Mouse (Mus musculus) forebrain, postnatal 0 days (tissue): ENCODE results near the gene Ndufb2. TPM values are rescaled to one million over a fixed set of nuclear protein-coding genes. Genes with fewer than 3 reads are reported as not detected.

Experiments
- ATAC-seq: fragments of 200-750 bp; cut with Nextera tagmentation; 2 replicates; pipeline ENCODE4 v1.8.0; 2017; ENCODE audit warnings: mild to moderate bottlenecking, moderate library complexity
- DNase-seq: peaks from one replicate; pipeline ENCODE4 v3.0.0-alpha.2; 2015
- H3K27ac ChIP-seq: fragments of 300-500 bp; sonication (generic); 2 replicates; pipeline ENCODE4 v1.5.1; 2014; ENCODE audit warnings: low read depth, mild to moderate bottlenecking, antibody characterized with exemption, low read length, moderate library complexity, mixed read lengths
- H3K27me3 ChIP-seq: fragments of 300-500 bp; sonication (generic); 2 replicates; pipeline ENCODE4 v1.6.1; 2014; ENCODE audit warnings: mild to moderate bottlenecking, low read length, mixed read lengths; ENCODE audit not compliant: insufficient read depth
- H3K36me3 ChIP-seq: fragments of 300-500 bp; sonication (generic); 2 replicates; pipeline ENCODE4 v1.6.1; 2014; ENCODE audit warnings: mild to moderate bottlenecking, moderate library complexity; ENCODE audit not compliant: insufficient read depth
- H3K4me1 ChIP-seq: fragments of 300-500 bp; sonication (generic); 2 replicates; pipeline ENCODE4 v1.6.1; 2014; ENCODE audit warnings: antibody characterized with exemption; ENCODE audit not compliant: insufficient read depth
- H3K4me2 ChIP-seq: fragments of 300-500 bp; sonication (generic); 2 replicates; pipeline ENCODE4 v1.6.1; 2014; ENCODE audit warnings: low read depth, mild to moderate bottlenecking, moderate library complexity
- H3K4me3 ChIP-seq: fragments of 300-500 bp; sonication (generic); 2 replicates; pipeline ENCODE4 v1.5.1; 2014; ENCODE audit warnings: low read depth, low read length, mixed read lengths
- H3K9ac ChIP-seq: fragments of 300-500 bp; sonication (generic); 2 replicates; pipeline ENCODE4 v1.6.1; 2014; ENCODE audit warnings: mild to moderate bottlenecking
- H3K9me3 ChIP-seq: fragments of 300-500 bp; sonication (generic); 2 replicates; pipeline ENCODE4 v1.6.1; 2016; ENCODE audit warnings: low read length
- CTCF ChIP-seq: sonication (generic); IDR thresholded peaks from 2 replicates; pipeline ENCODE4 v1.5.1; 2016; ENCODE audit warnings: antibody characterized with exemption, control low read depth, low read depth
- WGBS: fragments of 180-500 bp; shearing (Covaris S2); extraction: QIAGEN DNeasy Blood & Tissue Kit; methylation state at CpG from one replicate; pipeline ENCODE4 v1.1.7; 2014; 5-methylcytosine and 5-hydroxymethylcytosine counted together
- polyA plus RNA-seq: library from polyadenylated mRNA; unstranded; fragments of >200 nt; fragmentation: Nextera tagmentation; extraction: Ambion mirVana; gene quantifications from 2 replicates; pipeline ENCODE4 v1.2.1, GENCODE M21; 2015
- total RNA-seq: library from RNA; depleted of rRNA; stranded (reverse); fragments of >200 nt; gene quantifications from 2 replicates; pipeline ENCODE4 v1.2.3, GENCODE M21; 2014; rRNA removed

Gene Ndufb2
- 220 and 285 TPM in 2 replicates for total RNA-seq
- polyA plus RNA-seq, result 500 and 654 TPM in 2 replicates

GRCm38 (mm10) chr6:39592401-39593214 is at the start of gene Ndufb2:
Gene Ndufb2, plus strand, starts transcription at chr6:39592574.
- Histone ChIP-seq H3K9ac (peak within 1 kb of the TSS; percentile 90), H3K27me3 (no peaks in the 10 kb centered on the region), H3K4me1 (peaks cover 9% of the 10 kb centered on the region; the same call in 1 of the 2 replicates), H3K9me3 (no peaks in the 10 kb centered on the region), H3K4me2 (peak within 1 kb of the TSS; percentile 66), H3K36me3 (peaks cover 32% of the 10 kb centered on the region), H3K27ac (peak within 1 kb of the TSS; percentile 92), H3K4me3 (peak within 1 kb of the TSS; percentile 90)
- WGBS, result 2% methylated on average over 49 of the region's 56 CpGs
- ATAC-seq, result peak; percentile 99
- no peak for TF ChIP-seq CTCF
- peak; percentile 97 for DNase-seq

DNA sequence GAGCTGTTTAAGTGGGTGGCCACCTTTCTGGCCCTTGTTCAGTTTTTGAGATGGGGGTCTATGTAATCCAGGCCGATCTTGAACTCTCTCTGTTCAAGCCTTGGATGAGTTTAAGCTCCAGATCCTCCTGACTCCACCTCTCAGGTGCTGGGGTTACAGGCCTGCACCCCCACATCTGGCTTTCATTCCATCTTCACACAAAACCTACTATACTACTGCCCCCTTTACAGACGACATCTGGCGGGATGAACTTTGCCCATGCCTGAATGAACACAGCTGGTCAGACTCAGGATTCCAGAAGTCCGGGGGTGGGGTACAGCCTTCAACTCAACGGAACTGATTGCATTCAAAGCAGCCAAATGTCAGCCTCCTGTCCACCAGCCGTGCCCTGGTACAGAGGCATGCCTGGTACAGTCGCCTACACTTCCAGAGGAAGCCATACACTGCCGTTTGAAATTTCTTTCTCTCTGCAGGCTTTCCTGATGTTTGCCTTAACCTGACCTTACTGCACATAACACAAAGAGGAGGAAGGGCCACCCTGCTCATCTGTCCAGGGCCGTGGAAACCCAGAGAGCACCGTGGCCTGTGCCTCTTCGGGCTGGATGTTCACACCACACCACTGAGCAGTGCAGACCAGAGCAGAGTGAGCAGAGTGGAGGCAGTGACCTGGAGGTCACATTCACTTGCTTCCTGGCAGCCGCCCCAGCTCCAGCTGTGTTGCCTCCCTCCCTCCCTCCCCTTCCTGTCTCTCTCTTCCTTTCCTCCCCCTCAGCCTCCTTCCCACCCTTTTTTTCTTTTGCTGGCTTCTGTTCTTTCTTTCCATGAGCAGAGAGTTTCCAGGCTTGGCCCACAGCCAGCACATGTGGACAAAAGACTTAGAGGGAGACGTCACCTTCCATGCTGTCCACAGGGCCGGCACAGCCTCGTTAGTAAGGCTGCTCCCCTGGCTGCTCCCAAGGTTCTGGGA is 49.5 kb upstream of the Ndufb2 start:
- no peak overlapping the region for H3K9ac ChIP-seq
- DNase-seq (peak; percentile 72), ATAC-seq (peak; percentile 68)
- no peak overlapping the region for H3K4me3 ChIP-seq
- H3K9me3 ChIP-seq, result no peaks in the 10 kb centered on the region
- TF ChIP-seq CTCF, result no peak
- H3K36me3 ChIP-seq, result no peaks in the 10 kb centered on the region
- no peak overlapping the region for H3K4me2 ChIP-seq
- peak overlapping the region; percentile 64; the same call in 1 of the 2 replicates for H3K27ac ChIP-seq
- WGBS, result 19% methylated on average over 15 of the region's 15 CpGs
- H3K4me1 ChIP-seq, result peaks cover 3% of the 10 kb centered on the region
- H3K27me3 ChIP-seq, result no peaks in the 10 kb centered on the region

DNA sequence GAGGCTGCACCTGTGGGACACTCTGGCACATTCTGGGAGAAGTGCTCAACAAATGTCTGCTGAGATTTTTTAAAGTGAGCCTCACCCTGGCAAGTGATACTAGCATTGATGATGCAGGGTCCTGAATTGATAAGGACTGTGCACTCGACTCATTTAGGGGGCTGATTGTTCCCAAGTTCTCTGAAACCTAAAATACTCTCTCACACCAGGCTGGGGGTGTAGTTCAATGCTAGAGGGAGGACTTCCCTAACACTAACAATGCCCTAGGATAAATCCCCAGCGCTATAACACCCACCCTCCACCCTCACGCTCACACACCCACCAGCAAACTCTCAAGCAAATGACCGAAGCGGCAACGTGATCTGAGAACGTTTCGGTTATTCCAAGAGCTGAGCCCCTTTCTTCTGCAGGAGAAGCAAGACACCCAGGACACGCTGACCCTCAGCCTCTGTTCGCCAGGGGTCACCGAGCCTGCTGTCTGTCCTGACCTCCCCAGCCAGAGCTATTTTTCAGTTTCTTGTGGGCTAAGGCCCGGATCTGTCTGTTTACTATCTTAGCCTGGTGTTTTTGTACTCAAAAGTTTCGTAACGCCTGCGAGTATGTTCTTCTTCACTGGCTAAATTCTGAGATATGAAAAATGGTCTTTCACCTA is 48.5 kb upstream of the Ndufb2 start:
- Histone ChIP-seq H3K36me3 (no peaks in the 10 kb centered on the region), H3K9ac (no peak overlapping the region), H3K4me2 (no peak overlapping the region), H3K4me3 (no peak overlapping the region), H3K9me3 (no peaks in the 10 kb centered on the region), H3K4me1 (peaks cover 3% of the 10 kb centered on the region), H3K27me3 (no peaks in the 10 kb centered on the region), H3K27ac (peak overlapping the region; percentile 64; the same call in 1 of the 2 replicates)
- TF ChIP-seq CTCF, result no peak
- no peak for DNase-seq
- ATAC-seq, result no peak
- 32% methylated on average over 15 of the region's 15 CpGs for WGBS

DNA sequence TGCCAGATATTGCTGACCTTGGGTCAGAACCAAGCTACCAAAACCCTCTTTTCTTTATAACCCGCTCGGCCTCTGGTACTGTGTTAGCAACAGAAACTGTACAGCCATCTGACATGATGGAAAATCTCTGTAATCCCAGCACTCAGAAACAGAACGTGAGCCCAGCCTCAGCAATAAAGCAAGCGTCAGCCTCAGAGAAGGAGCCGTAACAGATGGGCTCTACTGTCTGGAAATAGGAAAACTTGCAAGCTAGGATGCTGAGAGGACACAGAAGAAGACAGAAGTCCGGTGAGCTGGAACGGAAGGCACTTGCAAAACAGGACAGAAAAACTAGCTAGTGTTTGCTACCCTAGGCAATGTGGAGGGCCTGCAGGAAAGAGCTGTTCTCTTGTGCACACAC is 46.9 kb upstream of the Ndufb2 start:
- Histone ChIP-seq H3K4me1 (no peaks in the 10 kb centered on the region; the same call in none of the 2 replicates), H3K9ac (no peak overlapping the region), H3K36me3 (no peaks in the 10 kb centered on the region), H3K4me2 (no peak overlapping the region), H3K4me3 (no peak overlapping the region), H3K27me3 (no peaks in the 10 kb centered on the region), H3K9me3 (no peaks in the 10 kb centered on the region), H3K27ac (no peak overlapping the region)
- TF ChIP-seq CTCF, result no peak
- ATAC-seq (no peak), DNase-seq (no peak)
- WGBS, result 83% methylated on average over 7 of the region's 7 CpGs

- no peak overlapping the region for H3K4me3 ChIP-seq
- no peaks in the 10 kb centered on the region; the same call in none of the 2 replicates for H3K4me1 ChIP-seq
- no peaks in the 10 kb centered on the region for H3K36me3 ChIP-seq
- 61% methylated on average over 5 of the region's 5 CpGs for WGBS
- H3K4me2 ChIP-seq, result no peak overlapping the region
- no peak for TF ChIP-seq CTCF
- DNase-seq, result no peak
- peak; percentile 26; the same call in 1 of the 2 replicates for ATAC-seq
- no peaks in the 10 kb centered on the region for H3K27me3 ChIP-seq
- no peak overlapping the region for H3K9ac ChIP-seq
- H3K27ac ChIP-seq, result no peak overlapping the region
- no peaks in the 10 kb centered on the region for H3K9me3 ChIP-seq
Observed at GRCm38 (mm10) chr6:39548030-39548429, 44.3 kb upstream of the Ndufb2 start.

GRCm38 (mm10) chr6:39551981-39552636 is 40.3 kb upstream of the Ndufb2 start:
- H3K4me2 ChIP-seq, result no peak overlapping the region
- no peak for ATAC-seq
- peaks cover 24% of the 10 kb centered on the region; the same call in 1 of the 2 replicates for H3K4me1 ChIP-seq
- no peaks in the 10 kb centered on the region for H3K36me3 ChIP-seq
- DNase-seq, result no peak
- no peaks in the 10 kb centered on the region for H3K27me3 ChIP-seq
- H3K27ac ChIP-seq, result no peak overlapping the region
- WGBS, result 72% methylated on average over 8 of the region's 8 CpGs
- H3K4me3 ChIP-seq, result no peak overlapping the region
- no peak overlapping the region for H3K9ac ChIP-seq
- no peaks in the 10 kb centered on the region for H3K9me3 ChIP-seq
- no peak for TF ChIP-seq CTCF
